Mouse (Mus musculus): ENCODE results near the gene Eya4. TPM values are rescaled to one million over a fixed set of nuclear protein-coding genes. Genes with fewer than 3 reads are reported as not detected.

Eya4 gene
- 2.1 TPM for polyA plus RNA-seq (2014; fragmentation: Illumina TruSeq; extraction: RNeasy Lipid Tissue Mini Kit (QIAGEN cat#74804))

GRCm38 (mm10) chr10:23350011-23350911 is at the start of gene Eya4:
TSS of gene Eya4 (minus strand) at chr10:23350786.

All from ovary, adult 10 weeks (tissue).